Mouse (Mus musculus) liver, postnatal 0 days (tissue): ENCODE measurements around the gene Ubd.

Source experiments
- CTCF ChIP-seq: sonication (generic); IDR thresholded peaks from 2 replicates; pipeline ENCODE4 v1.5.1; 2016; ENCODE audit warnings: antibody characterized with exemption, low read depth
- EP300 ChIP-seq: IDR thresholded peaks from 2 replicates; pipeline ENCODE4 v1.6.1; 2016; ENCODE audit warnings: antibody characterized with exemption, low read depth, mild to moderate bottlenecking

GRCm38 (mm10) chr17:37193032-37193431 lies 660 bp upstream of the Ubd start:
- TF ChIP-seq CTCF (no peak), EP300 (no peak)
